Mouse (Mus musculus) adrenal gland, adult 18-20 months (tissue): ENCODE data around the gene Rhbdf2. TPM values are rescaled to one million over a fixed set of nuclear protein-coding genes. Genes with fewer than 3 reads are reported as not detected.
"Not testable (repeated sequence)": the region's sequence is repeated elsewhere in the genome, so short reads cannot be mapped to it uniquely, and the experiment has no call there.

Experiments used
- DNase-seq, 2 experiments: peaks; one replicate each; pipeline ENCODE4 v3.0.0; 2021 to 2022; ENCODE audit warnings: low spot score in 2 of 2
- long read RNA-seq, 2 experiments: library from polyadenylated mRNA; stranded (forward); transcript quantifications; one replicate each; pipeline ENCODE4 v2.0.0; 2021
- total RNA-seq, 2 experiments: library from RNA; stranded (reverse); gene quantifications; 1 replicate in 1 of 2; 2 replicates in 1 of 2; pipeline ENCODE4 v1.2.3; 2021

Gene Rhbdf2
- 10 to 100 TPM; 12.1 to 17.6 TPM for total RNA-seq
- long read RNA-seq, experiment 1, transcript Rhbdf2-202 (19 exons, 3,593 nt), result major isoform, 5 of 8 reads
- long read RNA-seq, experiment 1, partial matches to known transcripts, result 0 of 8 reads
- long read RNA-seq, experiment 1, other reads (novel, unspliced or antisense), result 3 of 8 reads
- long read RNA-seq, experiment 2, partial matches to known transcripts, result 3 of 5 reads
- long read RNA-seq, experiment 2, other reads (novel, unspliced or antisense), result 0 of 5 reads

DNA sequence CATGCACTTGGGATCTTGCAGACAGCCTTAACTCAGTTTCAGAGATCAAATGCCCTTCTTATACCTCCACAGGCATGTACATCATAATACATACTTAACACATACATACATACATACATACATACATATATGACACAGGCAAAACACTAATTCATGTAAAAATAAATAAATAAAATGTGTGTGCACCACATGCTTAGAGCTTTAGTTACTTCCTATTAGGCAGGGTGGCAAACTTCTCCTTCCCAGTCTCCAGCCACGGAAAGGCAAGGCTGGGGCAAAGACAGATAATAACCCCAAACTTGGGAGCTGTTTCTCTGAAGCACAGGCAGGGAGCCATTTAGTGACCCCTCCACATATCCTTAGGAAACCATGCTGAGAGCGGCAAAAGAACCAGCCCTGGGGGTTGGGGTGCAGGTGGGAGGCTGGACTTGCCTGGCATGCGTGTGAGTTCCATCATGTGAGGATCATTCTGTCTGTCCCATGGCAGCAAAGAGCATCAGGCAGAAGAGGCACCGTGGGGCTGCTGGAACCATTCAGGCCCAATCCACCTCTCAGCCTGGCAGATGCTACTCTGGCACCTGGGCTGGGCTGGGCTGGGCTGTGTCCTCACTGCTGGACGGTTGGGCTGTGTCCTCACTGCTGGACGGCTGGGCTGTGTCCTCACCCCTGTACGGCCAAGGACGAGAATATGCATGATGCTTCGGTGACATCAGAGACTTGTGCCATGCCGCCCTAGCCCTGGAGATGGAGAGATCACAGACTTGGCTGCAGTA, at the start of gene Rhbdf2:
Gene Rhbdf2 (minus strand): TSS at position 721 of the 773 bp plus-strand sequence.
- no peak for DNase-seq

DNA sequence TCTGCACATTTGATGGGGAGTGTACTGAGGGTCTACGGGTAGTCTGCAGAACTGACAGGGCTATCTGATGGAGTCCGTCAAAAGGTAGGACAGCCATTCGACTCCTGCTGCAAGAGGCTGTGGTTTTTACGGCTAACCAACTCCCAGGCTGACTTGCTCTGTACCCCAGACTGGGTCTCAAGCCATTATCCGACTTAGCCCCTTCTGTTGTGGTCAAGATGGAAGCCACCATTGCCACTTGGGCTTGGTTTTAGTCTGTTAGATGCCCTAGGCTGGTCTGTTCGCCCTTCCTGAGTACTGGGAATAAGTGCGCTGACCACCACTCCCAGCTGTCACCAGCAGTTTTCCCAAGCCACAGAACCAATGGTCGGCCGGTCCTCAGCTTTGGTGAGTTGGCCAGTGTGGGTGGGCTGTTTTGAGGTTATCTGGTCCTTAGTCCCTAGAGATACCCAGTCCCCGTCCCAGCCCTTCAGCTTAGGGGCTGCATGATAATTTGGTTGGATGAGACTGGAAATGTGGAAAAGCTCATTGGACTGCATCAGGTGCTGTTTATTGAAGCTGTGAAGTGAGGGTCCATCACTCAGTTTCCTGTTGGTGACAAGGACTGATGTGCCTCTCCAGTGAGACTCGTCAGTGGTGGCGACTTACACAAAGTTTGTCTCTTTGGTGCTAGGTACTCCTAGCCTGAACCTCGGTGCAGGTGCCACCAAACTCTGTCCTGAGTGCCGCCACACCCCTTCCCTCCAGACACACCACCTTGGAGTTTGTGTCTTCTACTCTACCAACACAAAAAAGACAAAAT, 49.6 kb upstream of the Rhbdf2 start:
- DNase-seq, result no peak

DNA sequence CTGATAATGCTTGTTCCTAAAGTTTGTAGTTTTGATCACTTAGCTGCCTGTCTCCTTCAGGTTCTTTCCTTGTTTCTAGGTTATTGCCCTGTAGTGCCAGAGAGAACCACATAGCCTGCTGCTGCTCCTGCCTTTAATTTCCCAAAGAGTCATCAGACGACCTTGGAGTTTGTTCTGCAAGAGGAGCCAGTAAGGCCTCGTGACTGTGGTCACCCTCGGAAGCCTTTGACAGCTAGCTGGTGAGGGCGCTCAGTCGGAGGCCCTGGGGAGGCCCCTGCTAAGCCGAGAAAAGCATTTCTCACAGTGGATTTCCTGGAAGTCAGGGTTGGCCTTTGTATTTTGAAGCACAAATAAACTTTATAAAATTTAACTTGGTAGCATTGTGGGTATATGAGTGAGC, 48.6 kb upstream of the Rhbdf2 start:
- not testable (repeated sequence) for DNase-seq

DNA sequence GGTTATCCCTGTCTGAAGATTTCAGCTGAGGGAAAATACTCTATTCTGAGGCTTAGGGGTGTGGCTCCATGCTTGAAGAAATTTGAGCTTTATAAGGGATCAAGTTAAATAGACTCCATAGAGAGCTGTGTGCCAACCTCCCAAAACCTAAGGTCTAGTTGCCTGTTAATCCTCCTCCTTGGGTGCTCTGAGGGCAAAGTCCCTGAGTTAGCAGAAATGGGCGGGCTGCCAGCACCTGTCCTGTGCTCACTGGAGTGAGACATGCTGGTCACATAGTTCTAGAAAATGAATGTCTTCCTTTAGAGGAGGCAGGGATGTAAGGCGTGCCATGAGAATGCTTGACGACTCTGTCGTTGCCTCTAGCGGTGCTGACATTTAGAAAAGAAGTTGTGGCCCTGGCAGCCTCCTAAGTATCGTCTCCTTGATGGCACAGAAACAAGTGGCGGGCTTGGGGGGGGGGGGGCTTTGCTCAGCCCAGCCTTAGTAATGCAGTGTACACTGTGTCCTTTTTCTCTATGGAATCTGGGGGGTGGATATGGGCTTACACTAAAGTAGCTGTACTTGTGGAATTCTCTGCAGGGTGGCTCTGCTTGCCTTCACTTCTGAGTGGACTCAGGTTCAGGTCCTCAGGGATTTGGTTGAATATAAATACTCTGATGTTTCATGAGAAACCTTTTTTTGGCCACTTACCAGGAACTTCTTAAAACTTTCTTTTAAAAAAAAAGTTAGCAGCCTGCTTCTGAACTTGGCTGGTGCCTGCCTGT, 48.0 kb upstream of the Rhbdf2 start:
- DNase-seq, result peak in 1 of 2 experiments; percentile 56

DNA sequence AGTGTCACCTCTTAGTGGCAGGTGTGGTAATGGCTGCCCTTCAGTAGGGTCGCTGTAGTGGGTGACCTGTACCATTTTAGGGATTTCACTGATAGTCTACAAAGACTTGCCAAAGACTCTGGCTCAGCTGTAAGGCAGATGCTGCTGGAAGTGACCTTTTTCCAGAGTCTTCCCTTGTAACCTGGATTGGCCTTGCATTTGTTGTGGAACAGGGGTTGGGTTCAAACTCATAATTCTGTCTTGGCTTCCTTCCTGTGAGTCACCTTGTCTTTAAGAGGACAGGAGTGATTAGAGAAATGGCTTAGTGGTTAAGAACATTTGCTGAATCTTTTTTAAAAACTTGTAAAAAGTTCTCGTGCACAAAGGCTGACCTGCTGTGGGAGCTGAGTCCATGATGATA, 46.6 kb upstream of the Rhbdf2 start:
- DNase-seq, result no peak

DNA sequence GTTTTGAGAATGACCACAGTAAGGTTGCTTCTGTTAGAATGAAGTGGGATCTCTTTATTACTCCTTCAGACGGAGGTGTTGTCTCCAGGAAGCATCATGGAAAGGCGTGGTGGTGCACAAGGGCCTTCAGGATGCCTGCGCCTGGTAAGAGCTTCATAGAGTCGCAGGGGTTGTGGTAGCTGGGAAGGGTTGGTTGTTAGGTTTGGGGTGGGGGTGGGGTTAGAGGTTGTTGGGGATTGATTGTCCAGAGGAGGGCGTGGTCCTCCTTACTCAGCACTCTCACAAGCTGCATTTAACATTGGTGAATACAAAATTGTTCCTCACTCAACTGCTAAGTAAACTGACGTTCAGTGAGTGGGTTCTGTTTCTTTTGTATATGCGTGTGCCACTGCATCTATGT, 45.8 kb upstream of the Rhbdf2 start:
- no peak for DNase-seq

DNA sequence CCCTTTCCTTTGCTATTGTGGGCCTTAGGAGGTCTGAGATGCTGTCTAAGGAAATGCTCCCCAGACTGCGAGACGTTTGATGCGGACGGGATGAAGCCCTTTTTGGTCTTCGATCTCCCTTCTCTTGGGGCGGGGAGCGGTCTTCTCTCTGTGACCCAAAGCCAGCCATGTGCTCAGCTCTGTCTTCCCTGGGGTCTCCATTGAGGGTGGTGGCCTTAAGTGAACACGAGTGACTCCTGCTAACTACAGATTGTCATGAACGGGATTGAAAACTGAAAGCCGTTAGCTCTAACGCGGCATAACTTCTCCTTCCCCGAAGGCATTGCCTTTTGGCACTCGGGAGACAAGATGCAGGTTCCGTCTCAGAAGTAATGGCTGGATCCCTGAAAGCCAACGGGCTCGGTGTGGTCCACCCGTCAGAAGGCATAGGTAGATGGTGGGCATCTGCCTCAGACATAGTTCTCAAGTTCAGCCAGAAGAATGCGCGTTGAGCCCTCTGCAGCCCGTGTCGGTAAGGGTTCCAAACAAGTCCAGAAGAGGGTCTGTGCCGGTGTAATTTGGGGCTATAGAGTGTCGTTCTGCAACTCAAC, 45.1 kb upstream of the Rhbdf2 start:
- no peak for DNase-seq

DNA sequence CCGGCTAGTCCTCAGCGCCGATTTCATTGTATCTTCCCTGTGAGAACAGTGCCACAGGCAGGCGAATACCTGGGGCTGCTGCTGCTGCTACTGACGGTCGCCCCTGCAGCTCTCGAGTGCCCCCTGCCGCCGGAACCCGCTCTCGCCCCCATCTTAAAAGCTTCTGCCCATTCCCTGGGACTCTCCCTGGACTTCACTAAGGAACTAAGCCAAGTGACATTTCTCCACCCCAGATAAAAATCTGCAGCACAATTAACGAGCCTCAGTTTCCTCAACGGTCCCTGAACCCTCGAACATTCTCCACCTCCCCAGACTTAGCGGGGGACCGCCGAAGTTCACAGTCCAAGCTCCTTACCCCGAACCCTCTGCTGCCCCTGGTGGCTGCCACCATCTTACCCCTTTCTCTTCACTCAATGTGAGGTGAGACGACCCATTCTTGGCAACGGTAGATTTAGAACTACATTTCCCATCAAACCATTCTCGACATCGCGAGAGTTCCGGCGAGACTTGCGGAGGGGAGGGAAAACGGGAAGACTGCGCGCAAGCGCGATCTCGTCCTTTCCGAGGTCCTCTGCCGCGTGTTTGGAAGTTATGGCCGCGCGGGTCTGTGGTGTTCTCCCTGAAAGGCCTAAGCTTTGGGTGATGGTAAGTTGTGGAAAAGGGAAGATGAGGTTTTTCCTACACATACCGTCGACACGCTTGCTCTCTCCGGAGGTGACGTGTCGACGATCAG, 44.5 kb upstream of the Rhbdf2 start:
- DNase-seq, result peak; percentile 96 to 99

DNA sequence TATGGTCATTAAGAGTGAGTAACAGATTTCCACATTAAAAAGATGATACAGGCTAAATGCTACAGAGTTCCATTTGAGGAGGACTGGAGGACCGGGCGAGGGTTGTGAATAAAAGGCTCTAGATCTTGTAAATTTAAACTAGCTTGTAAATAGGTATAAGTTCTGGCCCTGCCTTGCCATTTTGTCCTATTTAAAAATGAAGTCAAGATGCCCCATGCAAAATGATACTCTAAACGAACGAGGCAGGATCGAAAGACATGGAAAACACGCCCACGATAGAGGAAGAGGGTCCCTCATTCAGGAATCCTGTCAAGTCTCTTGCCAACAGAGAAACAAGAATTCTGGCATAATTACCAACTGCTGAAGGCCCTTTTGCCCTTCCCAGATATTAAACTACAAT, 43.6 kb upstream of the Rhbdf2 start:
- DNase-seq, result no peak

DNA sequence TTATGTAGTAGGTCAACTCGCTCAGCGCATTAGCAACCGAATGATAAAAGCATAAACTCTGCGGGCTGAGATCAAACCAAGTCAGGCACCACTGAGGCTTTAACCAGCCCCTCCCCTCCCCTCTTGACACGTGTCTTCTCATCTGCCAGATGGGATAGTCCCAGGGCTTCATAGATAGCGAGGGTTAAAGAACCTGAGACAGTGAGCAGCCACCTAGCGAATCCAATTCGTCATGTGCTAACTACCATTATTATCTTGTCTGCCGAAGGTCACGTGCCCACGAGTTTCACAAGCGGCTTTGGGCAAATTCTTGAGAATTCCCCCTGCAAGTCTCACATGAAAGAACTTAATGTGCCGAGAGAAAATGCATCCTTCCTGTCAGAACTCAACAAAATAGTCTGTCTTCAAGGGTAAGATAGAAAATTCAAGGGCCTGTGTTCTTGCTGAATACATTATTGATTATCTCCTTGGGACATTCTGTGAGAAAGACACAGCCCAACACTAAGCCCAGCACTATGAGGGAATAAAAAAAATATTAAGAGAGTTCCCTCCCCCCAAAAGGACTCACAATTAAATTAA, 43.1 kb upstream of the Rhbdf2 start:
- no peak for DNase-seq

DNA sequence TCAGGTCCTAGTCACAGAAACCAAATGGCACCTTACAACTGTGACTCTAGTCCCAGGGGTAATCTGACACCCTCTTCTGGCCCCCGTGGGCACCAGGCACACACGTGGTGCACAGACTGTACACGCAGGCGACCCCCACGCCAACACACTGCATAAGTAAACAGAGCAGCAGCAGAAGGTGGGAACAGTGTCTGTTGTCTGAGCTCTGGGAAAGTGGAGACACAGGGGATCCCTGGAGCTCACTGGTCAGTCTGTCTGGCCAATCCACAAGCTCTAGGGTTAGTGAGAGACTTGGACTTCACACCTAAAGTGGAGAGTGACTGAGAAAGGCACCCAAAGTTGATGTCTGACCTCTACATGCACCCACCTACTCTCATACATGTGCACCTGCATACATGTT, 42.5 kb upstream of the Rhbdf2 start:
- DNase-seq, result no peak

DNA sequence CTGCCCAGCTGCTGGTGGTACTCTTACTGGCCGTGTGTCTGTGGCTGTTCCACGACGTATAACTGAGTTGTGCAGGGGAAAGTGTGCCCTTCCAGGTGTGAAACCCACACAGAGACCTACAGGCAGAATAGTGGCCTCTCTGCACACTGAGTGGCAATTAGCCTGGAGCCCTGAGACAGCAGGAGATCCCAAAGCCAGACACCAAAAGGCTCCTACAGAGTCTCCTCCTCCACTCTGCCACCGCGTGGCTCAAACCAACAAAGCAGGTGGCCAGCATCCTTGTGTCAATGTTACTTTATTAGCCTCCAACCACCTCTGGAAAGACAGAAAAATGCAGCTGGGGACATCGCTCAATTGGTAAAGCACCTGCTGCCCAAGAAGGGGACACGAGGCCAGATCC, 42.0 kb upstream of the Rhbdf2 start:
- DNase-seq, result no peak

DNA sequence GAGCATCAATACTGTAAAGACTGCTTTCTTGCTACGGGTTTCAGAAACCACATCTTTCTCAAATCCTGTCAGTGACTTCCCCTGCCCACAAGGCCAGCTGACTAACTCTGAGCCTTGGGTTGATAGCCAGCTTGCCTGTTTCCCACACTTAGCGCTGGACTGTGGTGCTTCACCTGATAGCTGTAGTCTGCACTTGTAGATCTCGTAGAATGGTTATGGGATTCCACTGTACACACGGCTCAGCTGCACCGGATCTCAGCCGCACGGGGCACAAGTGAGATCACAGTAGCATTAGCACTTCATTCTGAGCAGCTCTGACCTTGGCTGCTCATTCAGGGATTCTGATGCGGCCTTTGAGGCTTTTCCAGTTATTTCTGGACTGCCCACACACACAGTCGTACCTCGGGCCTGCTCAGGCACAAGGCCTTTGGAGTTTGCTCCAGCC, 41.6 kb upstream of the Rhbdf2 start:
- peak in 1 of 2 experiments; percentile 44 for DNase-seq

DNA sequence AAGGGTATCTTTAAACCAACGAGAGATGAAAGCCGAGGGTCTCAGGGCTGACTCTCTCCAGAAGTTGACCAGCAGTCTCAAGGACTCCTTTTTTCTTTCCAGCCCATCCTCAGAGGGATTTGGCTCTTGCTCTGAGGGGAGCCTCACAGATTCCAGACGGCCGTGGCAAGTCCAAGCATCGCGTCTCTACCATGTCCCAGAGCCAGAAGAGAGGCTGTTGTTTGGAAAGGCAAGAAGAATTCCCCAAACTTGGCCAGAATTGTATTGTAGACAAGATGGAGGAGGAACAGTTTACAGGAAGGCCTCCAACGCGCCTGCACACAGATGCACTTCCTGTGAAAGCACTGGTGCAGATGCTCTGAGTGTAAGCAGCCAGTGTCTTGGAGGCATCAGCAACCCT, 41.1 kb upstream of the Rhbdf2 start:
- no peak for DNase-seq

DNA sequence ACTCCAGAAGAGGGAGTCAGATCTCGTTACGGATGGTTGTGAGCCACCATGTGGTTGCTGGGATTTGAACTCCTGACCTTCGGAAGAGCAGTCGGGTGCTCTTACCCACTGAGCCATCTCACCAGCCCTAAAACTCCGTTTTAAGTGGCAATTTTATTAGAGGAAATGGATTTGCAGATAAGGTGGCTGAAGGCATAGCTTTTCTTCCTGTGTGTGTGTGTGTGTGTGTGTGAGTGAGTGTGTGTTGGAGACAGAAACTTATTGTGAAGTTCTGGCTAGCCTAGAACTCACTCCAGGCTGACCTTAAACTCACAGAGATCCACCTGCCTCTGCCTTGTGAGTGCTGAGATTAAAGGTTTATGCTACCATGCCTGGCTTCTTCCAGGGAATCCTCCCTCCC, 40.2 kb upstream of the Rhbdf2 start:
- not testable (repeated sequence) for DNase-seq

DNA sequence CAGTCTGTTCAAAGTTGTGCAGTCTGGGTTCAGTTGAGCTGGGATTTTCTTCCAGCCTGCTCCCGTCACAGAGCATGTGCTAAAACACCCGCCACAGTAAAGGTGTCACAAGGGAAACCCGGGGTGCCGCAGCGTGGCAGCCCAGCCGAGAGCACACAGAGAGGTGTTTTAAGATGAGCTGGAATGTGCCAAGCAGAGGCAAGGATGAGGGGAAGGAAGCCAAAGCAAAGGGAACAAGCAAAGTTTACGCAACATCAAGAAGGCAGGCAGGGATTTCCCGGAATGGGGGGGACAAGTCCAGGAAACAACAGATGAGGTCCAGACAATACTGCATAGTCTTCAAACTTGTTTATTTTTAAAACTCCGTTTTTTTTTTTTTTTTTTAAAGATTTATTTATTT, 39.7 kb upstream of the Rhbdf2 start:
- no peak for DNase-seq

DNA sequence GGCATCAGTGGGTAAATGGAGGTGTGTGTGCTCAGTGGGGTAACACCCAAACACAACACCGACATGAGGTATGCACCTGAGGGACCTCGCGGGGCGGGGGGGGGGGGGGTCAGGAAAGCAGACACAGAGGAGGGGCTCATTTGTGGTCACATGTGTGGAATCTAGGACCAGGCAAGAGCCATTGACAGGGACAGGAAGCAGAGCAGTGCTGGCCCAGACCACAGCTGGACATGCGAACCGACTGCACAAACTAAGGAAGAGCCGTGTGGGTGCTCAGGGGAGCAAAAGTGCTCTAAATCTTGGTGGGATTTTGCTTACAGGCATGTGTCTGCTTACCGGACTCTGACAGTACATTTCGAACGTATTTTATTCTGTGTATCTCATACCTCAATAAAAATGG, 38.5 kb upstream of the Rhbdf2 start:
- no peak for DNase-seq

DNA sequence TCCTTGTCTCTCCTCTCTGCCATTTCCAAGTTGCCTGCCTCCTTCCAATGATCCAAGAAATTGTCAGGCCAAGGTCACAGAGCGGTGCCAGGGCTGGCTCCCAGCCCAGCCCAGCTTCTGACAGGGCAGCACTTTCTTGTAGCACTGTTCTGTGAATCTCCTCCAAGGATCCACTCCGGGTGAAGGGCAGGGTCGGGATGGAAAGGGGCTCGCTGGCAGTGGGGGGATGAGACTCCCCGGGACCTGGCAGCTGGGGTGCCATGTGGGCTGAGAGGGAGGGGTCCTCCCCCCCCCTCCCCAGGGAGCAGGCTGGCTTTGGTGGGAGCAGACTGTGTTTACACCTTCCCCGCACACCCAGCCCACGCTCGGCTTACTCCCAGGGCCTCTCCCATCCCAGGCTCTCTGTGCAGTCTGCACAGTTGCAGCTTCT, 35.1 kb upstream of the Rhbdf2 start:
- peak in 1 of 2 experiments; percentile 53 for DNase-seq

DNA sequence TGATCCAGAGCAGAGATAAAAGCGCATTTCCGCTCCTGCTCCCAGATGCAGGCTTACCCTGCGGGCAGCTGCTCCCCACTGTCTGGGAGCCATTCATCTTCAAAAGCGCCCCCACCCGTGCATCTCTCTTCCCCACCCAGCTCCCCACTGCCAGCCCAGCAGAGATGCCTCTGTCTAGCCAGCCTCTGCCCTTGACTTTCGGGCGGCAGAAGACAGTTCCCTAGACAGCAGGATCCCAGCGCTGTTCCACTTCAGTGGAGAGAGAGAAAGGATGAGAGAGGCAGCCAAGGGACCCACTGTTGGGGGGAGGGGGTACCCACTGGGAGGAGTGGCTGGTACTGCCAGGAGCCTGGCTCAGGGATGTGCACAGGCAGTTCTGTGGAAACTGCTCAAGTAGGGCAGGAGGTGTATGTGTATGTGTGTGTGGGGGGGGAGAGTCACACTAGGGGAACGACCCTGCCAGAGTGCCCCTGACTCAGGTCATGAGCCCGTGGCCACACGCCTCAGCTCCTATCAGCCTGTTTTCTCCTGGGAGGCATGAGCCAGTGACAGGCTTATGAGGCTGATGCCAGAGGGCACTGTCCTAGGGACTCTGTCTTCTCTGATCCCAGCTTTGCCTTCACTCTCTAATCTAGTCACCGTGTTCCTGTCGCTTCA, 34.6 kb upstream of the Rhbdf2 start:
- DNase-seq, result no peak
